Mouse (Mus musculus): ENCODE measurements at regions not wholly inside any gene's neighbourhood (a gene's known extent, or its start where the extent isn't known, plus 50 kb on each side); places are given as distances from the start of the nearest gene placed in this dataset.

GRCm38 (mm10) chr5:111578977-111579727 is 154.6 kb upstream of the Gm26897 start:
- no peaks in the 10 kb centered on the region for H3K9me3 ChIP-seq
- no peak overlapping the region for H3K4me3 ChIP-seq (replicated peaks)
- H3K27me3 ChIP-seq (replicated peaks): 0 out of 2 replicates have a peak, but pooled peaks cover 6% of the 10 kb centered on the region
- peaks cover 53% of the 10 kb centered on the region for H3K4me1 ChIP-seq (replicated peaks)
- H3K27ac ChIP-seq: peak overlapping the region; percentile 73
- WGBS: 16% methylated on average over 12 of the region's 12 CpGs
- H3K36me3 ChIP-seq: no peaks in the 10 kb centered on the region
- H3K9ac ChIP-seq: no peak overlapping the region
- ATAC-seq: peak; percentile 41
- H3K4me2 ChIP-seq (replicated peaks): no peak overlapping the region

GRCm38 (mm10) chr5:111580870-111581771 is 152.6 kb upstream of the Gm26897 start:
- no peak overlapping the region; the same call in 1 of the 2 replicates for H3K9ac ChIP-seq
- no peak for ATAC-seq
- H3K4me3 ChIP-seq (replicated peaks): peak overlapping the region; percentile 18
- no peaks in the 10 kb centered on the region for H3K36me3 ChIP-seq
- H3K27ac ChIP-seq: peak overlapping the region; percentile 25; the same call in 1 of the 2 replicates
- H3K9me3 ChIP-seq: no peaks in the 10 kb centered on the region
- 8% methylated on average over 31 of the region's 31 CpGs for WGBS
- peak overlapping the region; percentile 58 for H3K4me2 ChIP-seq (replicated peaks)
- 0 out of 2 replicates have a peak, but pooled peaks cover 6% of the 10 kb centered on the region for H3K27me3 ChIP-seq (replicated peaks)
- peaks cover 43% of the 10 kb centered on the region for H3K4me1 ChIP-seq (replicated peaks)

GRCm38 (mm10) chr5:111582004-111582403 is 151.7 kb upstream of the Gm26897 start:
- ATAC-seq: no peak
- H3K9ac ChIP-seq: peak overlapping the region; percentile 26; the same call in 1 of the 2 replicates
- 0 out of 2 replicates have a peak, but pooled peaks cover 6% of the 10 kb centered on the region for H3K27me3 ChIP-seq (replicated peaks)
- no peaks in the 10 kb centered on the region for H3K9me3 ChIP-seq
- H3K36me3 ChIP-seq: no peaks in the 10 kb centered on the region
- peaks cover 40% of the 10 kb centered on the region for H3K4me1 ChIP-seq (replicated peaks)
- 0 out of 2 replicates have a peak overlapping the region, but pooled peaks have one; percentile 18 for H3K4me3 ChIP-seq (replicated peaks)
- no peak overlapping the region for H3K27ac ChIP-seq
- peak overlapping the region; percentile 58 for H3K4me2 ChIP-seq (replicated peaks)
- WGBS: 40% methylated on average over 9 of the region's 9 CpGs

GRCm38 (mm10) chr5:111590619-111591081 is 143.1 kb upstream of the Gm26897 start:
- ATAC-seq: peak; percentile 53; the same call in 1 of the 2 replicates
- no peak overlapping the region for H3K4me3 ChIP-seq (replicated peaks)
- H3K9me3 ChIP-seq: no peaks in the 10 kb centered on the region
- H3K9ac ChIP-seq: no peak overlapping the region
- no peak overlapping the region for H3K4me2 ChIP-seq (replicated peaks)
- H3K4me1 ChIP-seq (replicated peaks): peaks cover 7% of the 10 kb centered on the region; the same call in 1 of the 2 replicates
- no peaks in the 10 kb centered on the region for H3K27me3 ChIP-seq (replicated peaks)
- WGBS: 12% methylated on average over 4 of the region's 4 CpGs
- H3K27ac ChIP-seq: peak overlapping the region; percentile 8
- no peaks in the 10 kb centered on the region for H3K36me3 ChIP-seq

- Histone ChIP-seq H3K9ac (no peak overlapping the region), H3K36me3 (no peaks in the 10 kb centered on the region), H3K27me3 (replicated peaks) (no peaks in the 10 kb centered on the region), H3K27ac (no peak overlapping the region), H3K9me3 (no peaks in the 10 kb centered on the region), H3K4me3 (replicated peaks) (no peak overlapping the region), H3K4me2 (replicated peaks) (no peak overlapping the region), H3K4me1 (replicated peaks) (peaks cover 7% of the 10 kb centered on the region; the same call in 1 of the 2 replicates)
- WGBS: 65% methylated on average over 4 of the region's 4 CpGs
- no peak for ATAC-seq
Observed at GRCm38 (mm10) chr5:111592807-111593206, 140.9 kb upstream of the Gm26897 start.

GRCm38 (mm10) chr5:111594111-111594510 is 139.6 kb upstream of the Gm26897 start:
- Histone ChIP-seq H3K36me3 (no peaks in the 10 kb centered on the region), H3K9me3 (no peaks in the 10 kb centered on the region), H3K27me3 (replicated peaks) (no peaks in the 10 kb centered on the region), H3K27ac (no peak overlapping the region), H3K4me3 (replicated peaks) (no peak overlapping the region), H3K9ac (no peak overlapping the region), H3K4me1 (replicated peaks) (peaks cover 7% of the 10 kb centered on the region; the same call in 1 of the 2 replicates), H3K4me2 (replicated peaks) (no peak overlapping the region)
- no peak for ATAC-seq
- WGBS: 79% methylated on average over 5 of the region's 5 CpGs

GRCm38 (mm10) chr5:111595438-111595837 is 138.3 kb upstream of the Gm26897 start:
- Histone ChIP-seq H3K4me2 (replicated peaks) (no peak overlapping the region), H3K9me3 (no peaks in the 10 kb centered on the region), H3K27ac (no peak overlapping the region), H3K4me1 (replicated peaks) (peaks cover 4% of the 10 kb centered on the region; the same call in 1 of the 2 replicates), H3K36me3 (no peaks in the 10 kb centered on the region), H3K9ac (no peak overlapping the region), H3K27me3 (replicated peaks) (no peaks in the 10 kb centered on the region), H3K4me3 (replicated peaks) (no peak overlapping the region)
- ATAC-seq: no peak
- 74% methylated on average over 12 of the region's 12 CpGs for WGBS

GRCm38 (mm10) chr5:111597733-111598132 is 136.0 kb upstream of the Gm26897 start:
- H3K9me3 ChIP-seq: no peaks in the 10 kb centered on the region
- no peak overlapping the region for H3K27ac ChIP-seq
- no peak overlapping the region for H3K4me2 ChIP-seq (replicated peaks)
- H3K27me3 ChIP-seq (replicated peaks): no peaks in the 10 kb centered on the region
- H3K9ac ChIP-seq: no peak overlapping the region
- H3K4me1 ChIP-seq (replicated peaks): no peaks in the 10 kb centered on the region
- ATAC-seq: no peak
- H3K36me3 ChIP-seq: no peaks in the 10 kb centered on the region
- WGBS: 40% methylated on average over 2 of the region's 2 CpGs
- H3K4me3 ChIP-seq (replicated peaks): no peak overlapping the region

GRCm38 (mm10) chr5:111601711-111602521 is 131.8 kb upstream of the Gm26897 start:
- Histone ChIP-seq H3K36me3 (no peaks in the 10 kb centered on the region), H3K4me1 (replicated peaks) (no peaks in the 10 kb centered on the region), H3K9me3 (no peaks in the 10 kb centered on the region), H3K9ac (no peak overlapping the region), H3K27me3 (replicated peaks) (no peaks in the 10 kb centered on the region), H3K4me2 (replicated peaks) (no peak overlapping the region), H3K4me3 (replicated peaks) (no peak overlapping the region), H3K27ac (no peak overlapping the region)
- WGBS: 65% methylated on average over 25 of the region's 26 CpGs
- ATAC-seq: no peak

GRCm38 (mm10) chr5:111613687-111614086 is 120.0 kb upstream of the Gm26897 start:
- ATAC-seq: no peak
- no peak overlapping the region for H3K4me3 ChIP-seq (replicated peaks)
- H3K4me1 ChIP-seq (replicated peaks): no peaks in the 10 kb centered on the region
- H3K9ac ChIP-seq: no peak overlapping the region
- H3K27ac ChIP-seq: no peak overlapping the region
- WGBS: 39% methylated on average over 1 of the region's 1 CpGs
- no peaks in the 10 kb centered on the region for H3K9me3 ChIP-seq
- no peaks in the 10 kb centered on the region for H3K36me3 ChIP-seq
- no peak overlapping the region for H3K4me2 ChIP-seq (replicated peaks)
- H3K27me3 ChIP-seq (replicated peaks): no peaks in the 10 kb centered on the region

GRCm38 (mm10) chr5:111619974-111620373 is 113.8 kb upstream of the Gm26897 start:
- Histone ChIP-seq H3K4me2 (replicated peaks) (no peak overlapping the region), H3K4me1 (replicated peaks) (peaks cover 5% of the 10 kb centered on the region; the same call in 1 of the 2 replicates), H3K4me3 (replicated peaks) (no peak overlapping the region), H3K9ac (no peak overlapping the region), H3K27me3 (replicated peaks) (no peaks in the 10 kb centered on the region), H3K27ac (peak overlapping the region; percentile 48; the same call in 1 of the 2 replicates), H3K9me3 (no peaks in the 10 kb centered on the region), H3K36me3 (no peaks in the 10 kb centered on the region)
- peak; percentile 67 for ATAC-seq
- WGBS: 30% methylated on average over 9 of the region's 9 CpGs
